Mouse (Mus musculus): Measurements from ENCODE around the gene Gm7942. TPM values are rescaled to one million over a fixed set of nuclear protein-coding genes. Genes with fewer than 3 reads are reported as not detected.
"Not testable (repeated sequence)": the region's sequence is repeated elsewhere in the genome, so short reads cannot be mapped to it uniquely, and the experiment has no call there.

The Gm7942 gene
- not detected in 2 replicates for polyA plus RNA-seq (2012; rRNA removed)

GRCm38 (mm10) chr5:95106638-95107037 is at the start of gene Gm7942:
Gene Gm7942, plus strand, starts transcription at chr5:95106938.
- H3K27me3 ChIP-seq (ENCODE audit: control insufficient read depth, insufficient read depth, low read length); H3K4me3 ChIP-seq (ENCODE audit: control insufficient read depth, low read depth, low read length); H3K36me3 ChIP-seq (ENCODE audit: control insufficient read depth, insufficient read depth, low read length); H3K27ac ChIP-seq (ENCODE audit: control insufficient read depth, insufficient read depth, low read depth, low read length); H3K4me1 ChIP-seq (ENCODE audit: control insufficient read depth, insufficient read depth, low read length): not testable (repeated sequence)

Other genes starting within 250 kb of the Gm7942 start
- gene Gm3183, start 241.5 kb upstream of the Gm7942 start, polyA plus RNA-seq (2012; rRNA removed), result 0.17 TPM in 1 of 2 replicates, not detected in the other
- gene Gm6367, start 118.3 kb upstream of the Gm7942 start, polyA plus RNA-seq (2012; rRNA removed), result not detected in 2 replicates
- gene Gm16513, start 75.7 kb downstream of the Gm7942 start, polyA plus RNA-seq (2012; rRNA removed), result 0.06 and 0.07 TPM in 2 replicates
- gene Gm10424, start 165.8 kb downstream of the Gm7942 start, polyA plus RNA-seq (2012; rRNA removed), result not detected in 2 replicates
- gene Gm3259, start 199.0 kb downstream of the Gm7942 start, polyA plus RNA-seq (2012; rRNA removed), result not detected in 2 replicates